In the genomic region with DNA sequence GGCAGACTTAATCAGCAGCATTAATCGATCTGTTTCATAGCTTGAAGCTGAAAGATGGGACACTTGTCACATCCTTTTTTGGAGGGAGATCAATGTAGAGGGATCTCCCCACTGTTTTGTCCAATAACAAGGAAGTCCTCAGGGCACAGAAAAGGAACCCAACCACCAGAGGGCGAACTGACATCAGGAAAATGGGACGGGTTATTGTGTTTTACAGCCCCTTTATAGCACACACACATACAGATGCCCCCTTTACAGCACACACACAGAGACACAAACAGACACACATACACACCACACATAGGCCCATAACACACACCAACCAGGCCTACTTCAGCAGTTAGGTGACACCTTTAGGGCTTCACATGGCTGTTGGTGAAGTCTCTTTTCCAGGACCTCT, we compare ENCODE assay signal across 10 mouse cellular contexts. TPM values are rescaled to one million over a fixed set of nuclear protein-coding genes. Genes with fewer than 3 reads are reported as not detected.
A peak's percentile ranks its signal among the peaks of the same experiment; 100 is the strongest.
DNase-seq lines count a peak whose midpoint lies in the region; ATAC-seq and TF ChIP-seq lines count a peak whose summit lies in the region.
"Had no signal": no experiment of that assay in that cellular context is flagged by ENCODE, and none has a peak within 500 bp of the region (broad histone marks: within the 10 kb centered on the region; RNA-seq: fewer than 3 reads in every experiment).

No protein-coding gene starts in this region.

- H3K27me3 ChIP-seq in cerebellum, adult 2 months (ENCODE audit: control insufficient read depth, insufficient read depth, low read length), result no peaks in the 10 kb centered on the region
- H3K27me3 ChIP-seq in liver, embryonic 12.5 days (replicated peaks), result no peaks in the 10 kb centered on the region
- no peaks in the 10 kb centered on the region for H3K27me3 ChIP-seq in midbrain, postnatal 0 days (ENCODE audit: insufficient read depth, low read length)

- no peaks in the 10 kb centered on the region; the same call in 1 of the 2 replicates for H3K4me1 ChIP-seq in cerebellum, adult 2 months (ENCODE audit: control insufficient read depth, insufficient read depth, low read length)
- no peaks in the 10 kb centered on the region for H3K4me1 ChIP-seq in liver, embryonic 12.5 days
- H3K4me1 ChIP-seq in midbrain, postnatal 0 days (ENCODE audit: insufficient read depth, low read length), result no peaks in the 10 kb centered on the region

- no peaks in the 10 kb centered on the region for H3K36me3 ChIP-seq in liver, embryonic 12.5 days
- no peaks in the 10 kb centered on the region for H3K36me3 ChIP-seq in midbrain, postnatal 0 days (ENCODE audit: insufficient read depth, low read length)

- no peak overlapping the region for H3K9ac ChIP-seq in liver, embryonic 12.5 days
- H3K9ac ChIP-seq in midbrain, postnatal 0 days (replicated peaks; ENCODE audit: low read length, poor library complexity, severe bottlenecking), result no peak overlapping the region

- no peak overlapping the region for H3K4me3 ChIP-seq in cerebellum, adult 2 months (replicated peaks; ENCODE audit: insufficient read depth, low read depth, low read length)
- no peak overlapping the region for H3K4me3 ChIP-seq in liver, embryonic 12.5 days
- H3K4me3 ChIP-seq in midbrain, postnatal 0 days (ENCODE audit: low read depth, low read length), result no peak overlapping the region
- H3K4me3 ChIP-seq: erythroblast, embryonic 14.5 days had no signal

- H3K9me3 ChIP-seq in liver, embryonic 12.5 days (replicated peaks), result no peaks in the 10 kb centered on the region
- H3K9me3 ChIP-seq in midbrain, postnatal 0 days (ENCODE audit: low read length), result no peaks in the 10 kb centered on the region

- 19% methylated on average over 3 of the region's 3 CpGs for WGBS in cerebellum, adult 2 months
- WGBS in liver, embryonic 12.5 days (ENCODE audit: insufficient replicate concordance), result 22% methylated on average over 3 of the region's 3 CpGs
- WGBS in midbrain, postnatal 0 days, result 28% methylated on average over 3 of the region's 3 CpGs

- peak; percentile 6 to 16 for DNase-seq in cerebellum, adult 2 months
- DNase-seq in cerebellum, adult 9-10 months, result no peak
- peak; percentile 6 for DNase-seq in liver
- peak; percentile 44 for DNase-seq in embryo, embryonic 10 days (ENCODE audit: low spot score)
- peak; percentile 31 to 57 for DNase-seq in kidney, postnatal 4 days
- DNase-seq in midbrain, postnatal 0 days (ENCODE audit: low spot score), result no peak

- no peak for ATAC-seq in liver, embryonic 12.5 days
- ATAC-seq in midbrain, postnatal 0 days (ENCODE audit: low FRiP score), result no peak
- no peak for ATAC-seq in monocyte, adult 5-6 weeks (replicated peaks; ENCODE audit: insufficient number of reproducible peaks, low FRiP score, low TSS enrichment, poor library complexity, severe bottlenecking)

- no peak for TF ChIP-seq POLR2A in cerebellum, adult 2 months (IDR thresholded peaks at IDR 0.05; ENCODE audit: borderline replicate concordance, insufficient read depth, low read length)

- no peak overlapping the region for H3K4me2 ChIP-seq in liver, embryonic 12.5 days
- H3K4me2 ChIP-seq in midbrain, postnatal 0 days (ENCODE audit: low read depth, low read length, poor library complexity, severe bottlenecking), result no peak overlapping the region

- no peak overlapping the region for H3K27ac ChIP-seq in cerebellum, adult 2 months (ENCODE audit: insufficient read depth, low read length)
- H3K27ac ChIP-seq in liver, embryonic 12.5 days, result no peak overlapping the region
- no peak overlapping the region for H3K27ac ChIP-seq in midbrain, postnatal 0 days (ENCODE audit: low read depth, low read length)

- peak; percentile 18; the same call in 1 of the 2 replicates for TF ChIP-seq CTCF in cerebellum, adult 2 months (IDR thresholded peaks at IDR 0.05; ENCODE audit: borderline replicate concordance, insufficient read depth, low read depth, low read length)
- peak; percentile 62 for TF ChIP-seq CTCF in midbrain, postnatal 0 days (IDR thresholded peaks at IDR 0.05)

RNA-seq across cellular contexts. Expression of gene Cnga2, which starts 21.2 kb away (rescaled TPM):
- polyA plus RNA-seq in cerebellum, adult 2 months (2012; rRNA removed), result 0.21 and 0.23 TPM in 2 replicates
- 0.17 TPM in 1 of 2 replicates, not detected in the other for polyA plus RNA-seq in liver, embryonic 12.5 days (2016; fragmentation: Nextera tagmentation; extraction: Ambion mirVana)
- total RNA-seq in midbrain, postnatal 0 days (2014; rRNA removed), result 0.60 TPM in 1 of 2 replicates, not detected in the other
- 0.18 and 0.27 TPM in 2 replicates for polyA plus RNA-seq in midbrain, postnatal 0 days (2015; fragmentation: Nextera tagmentation; extraction: Ambion mirVana)
- total RNA-seq in monocyte, adult 5-6 weeks (2017), result not detected in 3 replicates
- polyA plus RNA-seq: erythroblast, embryonic 14.5 days; spleen, adult 2 months had no signal

RNA-seq across cellular contexts. Expression of gene Fate1, which starts 40.0 kb away (rescaled TPM):
- polyA plus RNA-seq in cerebellum, adult 2 months (2012; rRNA removed), result 0.23 TPM in 1 of 2 replicates, not detected in the other
- polyA plus RNA-seq in liver, embryonic 12.5 days (2016; fragmentation: Nextera tagmentation; extraction: Ambion mirVana), result not detected in 2 replicates
- 0.55 and 0.76 TPM in 2 replicates for total RNA-seq in midbrain, postnatal 0 days (2014; rRNA removed)
- not detected in 2 replicates for polyA plus RNA-seq in midbrain, postnatal 0 days (2015; fragmentation: Nextera tagmentation; extraction: Ambion mirVana)
- total RNA-seq in monocyte, adult 5-6 weeks (2017), result not detected in 3 replicates
- polyA plus RNA-seq: erythroblast, embryonic 14.5 days; spleen, adult 2 months had no signal

RNA-seq across cellular contexts. Expression of gene Prrg3, which starts 50.4 kb away (rescaled TPM):
- 12.2 and 14.0 TPM in 2 replicates for polyA plus RNA-seq in cerebellum, adult 2 months (2012; rRNA removed)
- polyA plus RNA-seq in liver, embryonic 12.5 days (2016; fragmentation: Nextera tagmentation; extraction: Ambion mirVana), result 1.5 and 1.8 TPM in 2 replicates
- 17.6 and 24.4 TPM in 2 replicates for total RNA-seq in midbrain, postnatal 0 days (2014; rRNA removed)
- polyA plus RNA-seq in midbrain, postnatal 0 days (2015; fragmentation: Nextera tagmentation; extraction: Ambion mirVana), result 9.2 and 9.6 TPM in 2 replicates
- total RNA-seq in monocyte, adult 5-6 weeks (2017), result not detected in 3 replicates
- polyA plus RNA-seq: erythroblast, embryonic 14.5 days had no signal

Comparison
In these comparisons a context has a peak if more than half of its experiments do, and no peak if none do; other contexts are left out.
1. DNase-seq: peak in cerebellum, adult 2 months (2 of 2), liver (single experiment), embryo, embryonic 10 days (single experiment) and kidney, postnatal 4 days (2 of 2); none in cerebellum, adult 9-10 months (single experiment) and midbrain, postnatal 0 days (single experiment).